11 mouse cellular contexts compared by ENCODE assay signal in the genomic region with DNA sequence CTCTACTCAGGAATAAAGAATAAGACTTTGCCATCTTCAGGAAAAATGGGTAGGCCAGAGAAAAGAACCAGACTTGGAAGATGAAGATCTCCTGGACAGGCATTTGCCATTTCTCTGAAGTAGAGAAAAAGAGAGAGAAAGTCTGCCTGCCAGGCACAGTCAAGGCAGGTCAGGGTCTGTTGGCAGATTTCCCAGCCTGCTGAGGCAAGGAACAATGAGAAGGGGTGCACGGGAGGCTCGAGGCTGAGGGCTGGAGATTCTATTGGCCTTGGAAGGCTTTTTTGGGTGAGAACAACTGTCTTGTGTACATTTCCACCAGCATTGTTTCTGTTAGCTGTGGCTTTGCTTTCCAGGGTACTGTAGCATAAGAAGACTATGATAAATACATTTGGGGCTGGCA.
A peak's percentile ranks its signal among the peaks of the same experiment; 100 is the strongest.
DNase-seq lines count a peak whose midpoint lies in the region; ATAC-seq and TF ChIP-seq lines count a peak whose summit lies in the region.
"Had no signal": no experiment of that assay in that cellular context is flagged by ENCODE, and none has a peak within 500 bp of the region (broad histone marks: within the 10 kb centered on the region; RNA-seq: fewer than 3 reads in every experiment).

No protein-coding gene starts in this region.

- no peak for DNase-seq in hindbrain, embryonic 11.5 days (ENCODE audit: low spot score)
- no peak for DNase-seq in neural tube, embryonic 10.5 days (ENCODE audit: extremely low spot score, low spot score)
- DNase-seq in hindbrain, embryonic 14.5 days (ENCODE audit: low spot score): peak; percentile 46
- peak; percentile 30 for DNase-seq in midbrain, postnatal 0 days (ENCODE audit: low spot score)
- DNase-seq in heart, embryonic 10.5 days (ENCODE audit: low spot score): no peak
- DNase-seq: gastrocnemius, postnatal 36 days; liver, postnatal 0 days had no signal

- no peaks in the 10 kb centered on the region for H3K9me3 ChIP-seq in hindbrain, embryonic 12.5 days (replicated peaks)
- H3K9me3 ChIP-seq in hindbrain, embryonic 11.5 days (ENCODE audit: control insufficient read depth, low read length): no peaks in the 10 kb centered on the region
- no peaks in the 10 kb centered on the region for H3K9me3 ChIP-seq in neural tube, embryonic 13.5 days
- H3K9me3 ChIP-seq in hindbrain, embryonic 14.5 days (ENCODE audit: control insufficient read depth, low read length): no peaks in the 10 kb centered on the region
- no peaks in the 10 kb centered on the region for H3K9me3 ChIP-seq in midbrain, postnatal 0 days (ENCODE audit: low read length)
- no peaks in the 10 kb centered on the region for H3K9me3 ChIP-seq in intestine, postnatal 0 days (ENCODE audit: control insufficient read depth)
- H3K9me3 ChIP-seq in heart, embryonic 10.5 days: no peaks in the 10 kb centered on the region

- WGBS in hindbrain, embryonic 12.5 days: 36% methylated on average over 2 of the region's 2 CpGs
- 43% methylated on average over 2 of the region's 2 CpGs for WGBS in hindbrain, embryonic 11.5 days
- 23% methylated on average over 2 of the region's 2 CpGs for WGBS in neural tube, embryonic 13.5 days
- 3% methylated on average over 2 of the region's 2 CpGs for WGBS in hindbrain, embryonic 14.5 days
- 12% methylated on average over 2 of the region's 2 CpGs for WGBS in midbrain, postnatal 0 days
- WGBS in intestine, postnatal 0 days: 36% methylated on average over 2 of the region's 2 CpGs
- 56% methylated on average over 2 of the region's 2 CpGs for WGBS in heart, embryonic 10.5 days

- TF ChIP-seq CTCF in midbrain, postnatal 0 days (IDR thresholded peaks at IDR 0.05): no peak
- TF ChIP-seq CTCF in intestine, postnatal 0 days (IDR thresholded peaks at IDR 0.05; ENCODE audit: low read depth): no peak

- H3K9ac ChIP-seq in hindbrain, embryonic 12.5 days: no peak overlapping the region
- H3K9ac ChIP-seq in hindbrain, embryonic 11.5 days (ENCODE audit: low read depth, low read length): no peak overlapping the region
- no peak overlapping the region for H3K9ac ChIP-seq in neural tube, embryonic 13.5 days
- no peak overlapping the region for H3K9ac ChIP-seq in hindbrain, embryonic 14.5 days
- H3K9ac ChIP-seq in midbrain, postnatal 0 days (replicated peaks; ENCODE audit: low read length, poor library complexity, severe bottlenecking): no peak overlapping the region
- H3K9ac ChIP-seq in intestine, postnatal 0 days (ENCODE audit: low read depth, low read length): no peak overlapping the region
- H3K9ac ChIP-seq: liver, postnatal 0 days had no signal

- no peak overlapping the region for H3K4me2 ChIP-seq in hindbrain, embryonic 12.5 days (replicated peaks)
- H3K4me2 ChIP-seq in hindbrain, embryonic 11.5 days (replicated peaks; ENCODE audit: low read depth, low read length): no peak overlapping the region
- H3K4me2 ChIP-seq in neural tube, embryonic 13.5 days: no peak overlapping the region
- no peak overlapping the region for H3K4me2 ChIP-seq in hindbrain, embryonic 14.5 days (replicated peaks)
- no peak overlapping the region for H3K4me2 ChIP-seq in midbrain, postnatal 0 days (ENCODE audit: low read depth, low read length, poor library complexity, severe bottlenecking)
- no peak overlapping the region for H3K4me2 ChIP-seq in intestine, postnatal 0 days (replicated peaks; ENCODE audit: low read depth)

- H3K4me3 ChIP-seq in hindbrain, embryonic 12.5 days: no peak overlapping the region
- H3K4me3 ChIP-seq in hindbrain, embryonic 11.5 days (ENCODE audit: low read depth, low read length): no peak overlapping the region
- H3K4me3 ChIP-seq in neural tube, embryonic 13.5 days: no peak overlapping the region
- H3K4me3 ChIP-seq in hindbrain, embryonic 14.5 days (replicated peaks; ENCODE audit: low read length): no peak overlapping the region
- no peak overlapping the region for H3K4me3 ChIP-seq in midbrain, postnatal 0 days (ENCODE audit: low read depth, low read length)
- no peak overlapping the region for H3K4me3 ChIP-seq in intestine, postnatal 0 days (ENCODE audit: low read depth, low read length)
- H3K4me3 ChIP-seq in heart, embryonic 10.5 days: no peak overlapping the region
- H3K4me3 ChIP-seq: myocyte had no signal

- H3K4me1 ChIP-seq in hindbrain, embryonic 12.5 days: peaks cover 13% of the 10 kb centered on the region
- no peaks in the 10 kb centered on the region for H3K4me1 ChIP-seq in hindbrain, embryonic 11.5 days (replicated peaks; ENCODE audit: control insufficient read depth, insufficient read depth, low read length)
- H3K4me1 ChIP-seq in neural tube, embryonic 13.5 days (replicated peaks): peaks cover 9% of the 10 kb centered on the region
- peaks cover 4% of the 10 kb centered on the region; the same call in 1 of the 2 replicates for H3K4me1 ChIP-seq in hindbrain, embryonic 14.5 days (replicated peaks; ENCODE audit: control insufficient read depth, insufficient read depth, low read length)
- peaks cover 4% of the 10 kb centered on the region; the same call in 1 of the 2 replicates for H3K4me1 ChIP-seq in midbrain, postnatal 0 days (ENCODE audit: insufficient read depth, low read length)
- no peaks in the 10 kb centered on the region for H3K4me1 ChIP-seq in intestine, postnatal 0 days (replicated peaks; ENCODE audit: control insufficient read depth, insufficient read depth, low read length)
- peaks cover 4% of the 10 kb centered on the region for H3K4me1 ChIP-seq in heart, embryonic 10.5 days

- H3K27me3 ChIP-seq in hindbrain, embryonic 12.5 days: no peaks in the 10 kb centered on the region
- no peaks in the 10 kb centered on the region for H3K27me3 ChIP-seq in hindbrain, embryonic 11.5 days (ENCODE audit: control insufficient read depth, insufficient read depth, low read length)
- no peaks in the 10 kb centered on the region for H3K27me3 ChIP-seq in neural tube, embryonic 13.5 days
- no peaks in the 10 kb centered on the region for H3K27me3 ChIP-seq in hindbrain, embryonic 14.5 days (ENCODE audit: control insufficient read depth, insufficient read depth, low read length)
- no peaks in the 10 kb centered on the region for H3K27me3 ChIP-seq in midbrain, postnatal 0 days (ENCODE audit: insufficient read depth, low read length)
- H3K27me3 ChIP-seq in intestine, postnatal 0 days (replicated peaks; ENCODE audit: control insufficient read depth, insufficient read depth, low read length): no peaks in the 10 kb centered on the region
- no peaks in the 10 kb centered on the region for H3K27me3 ChIP-seq in heart, embryonic 10.5 days (ENCODE audit: insufficient read depth, poor library complexity, severe bottlenecking)

- peak; percentile 41; the same call in 1 of the 2 replicates for ATAC-seq in hindbrain, embryonic 12.5 days (ENCODE audit: low FRiP score)
- ATAC-seq in hindbrain, embryonic 11.5 days (ENCODE audit: low FRiP score): no peak
- ATAC-seq in neural tube, embryonic 13.5 days (ENCODE audit: low read depth): peak; percentile 69; the same call in 1 of the 2 replicates
- ATAC-seq in hindbrain, embryonic 14.5 days (ENCODE audit: low FRiP score): peak; percentile 62; the same call in 1 of the 2 replicates
- no peak for ATAC-seq in midbrain, postnatal 0 days (ENCODE audit: low FRiP score)
- ATAC-seq in intestine, postnatal 0 days: no peak

- H3K27ac ChIP-seq in hindbrain, embryonic 12.5 days: peak overlapping the region; percentile 23; the same call in 1 of the 2 replicates
- no peak overlapping the region for H3K27ac ChIP-seq in hindbrain, embryonic 11.5 days (ENCODE audit: low read depth, low read length)
- no peak overlapping the region for H3K27ac ChIP-seq in neural tube, embryonic 13.5 days (replicated peaks)
- no peak overlapping the region for H3K27ac ChIP-seq in hindbrain, embryonic 14.5 days
- H3K27ac ChIP-seq in midbrain, postnatal 0 days (ENCODE audit: low read depth, low read length): no peak overlapping the region
- H3K27ac ChIP-seq in intestine, postnatal 0 days (ENCODE audit: low read depth, low read length): no peak overlapping the region
- H3K27ac ChIP-seq in heart, embryonic 10.5 days: no peak overlapping the region

- no peaks in the 10 kb centered on the region for H3K36me3 ChIP-seq in hindbrain, embryonic 12.5 days
- H3K36me3 ChIP-seq in hindbrain, embryonic 11.5 days (ENCODE audit: control insufficient read depth, insufficient read depth, low read length): no peaks in the 10 kb centered on the region
- no peaks in the 10 kb centered on the region for H3K36me3 ChIP-seq in neural tube, embryonic 13.5 days
- H3K36me3 ChIP-seq in hindbrain, embryonic 14.5 days (replicated peaks; ENCODE audit: control insufficient read depth, insufficient read depth): no peaks in the 10 kb centered on the region
- no peaks in the 10 kb centered on the region for H3K36me3 ChIP-seq in midbrain, postnatal 0 days (ENCODE audit: insufficient read depth, low read length)
- H3K36me3 ChIP-seq in intestine, postnatal 0 days (ENCODE audit: control insufficient read depth, insufficient read depth): peaks cover 23% of the 10 kb centered on the region
- H3K36me3 ChIP-seq in heart, embryonic 10.5 days: peaks cover 9% of the 10 kb centered on the region

Comparison
In these comparisons a context has a peak if more than half of its experiments do, and no peak if none do; other contexts are left out.
1. ATAC-seq: peak in hindbrain, embryonic 12.5 days (single experiment), neural tube, embryonic 13.5 days (single experiment) and hindbrain, embryonic 14.5 days (single experiment); none in hindbrain, embryonic 11.5 days (single experiment), midbrain, postnatal 0 days (single experiment) and intestine, postnatal 0 days (single experiment).
2. DNase-seq: peak in hindbrain, embryonic 14.5 days (single experiment) and midbrain, postnatal 0 days (single experiment); none in hindbrain, embryonic 11.5 days (single experiment), neural tube, embryonic 10.5 days (single experiment) and heart, embryonic 10.5 days (single experiment).